Mouse (Mus musculus) spleen, adult 2 months (tissue): ENCODE results near the gene Kel.

Source experiments
- CTCF ChIP-seq: fragments of 200-500 bp; IDR thresholded peaks from 2 replicates; pipeline ENCODE4 v1.5.1; 2011; ENCODE audit warnings: mild to moderate bottlenecking, inconsistent platforms; ENCODE audit not compliant: insufficient read depth, insufficient read length, insufficient replicate concordance; ENCODE audit errors: extremely low read depth
- POLR2A ChIP-seq: fragments of 200-500 bp; IDR thresholded peaks from 2 replicates; pipeline ENCODE4 v1.6.1; 2011; ENCODE audit warnings: low read depth, low read length, inconsistent platforms

GRCm38 (mm10) chr6:41727989-41728609, 24.0 kb upstream of the Kel start:
- TF ChIP-seq CTCF, result peak; percentile 3; the same call in 1 of the 2 replicates
- no peak for TF ChIP-seq POLR2A
